Mouse (Mus musculus) forebrain, postnatal 0 days (tissue): ENCODE results near the gene Olfr976. TPM values are rescaled to one million over a fixed set of nuclear protein-coding genes. Genes with fewer than 3 reads are reported as not detected.

Experiments
- ATAC-seq: fragments of 200-750 bp; cut with Nextera tagmentation; 2 replicates; pipeline ENCODE4 v1.8.0; 2017; ENCODE audit warnings: mild to moderate bottlenecking, moderate library complexity
- DNase-seq: peaks from one replicate; pipeline ENCODE4 v3.0.0-alpha.2; 2015
- H3K27ac ChIP-seq: fragments of 300-500 bp; sonication (generic); 2 replicates; pipeline ENCODE4 v1.5.1; 2014; ENCODE audit warnings: low read depth, mild to moderate bottlenecking, antibody characterized with exemption, low read length, moderate library complexity, mixed read lengths
- H3K27me3 ChIP-seq: fragments of 300-500 bp; sonication (generic); 2 replicates; pipeline ENCODE4 v1.6.1; 2014; ENCODE audit warnings: mild to moderate bottlenecking, low read length, mixed read lengths; ENCODE audit not compliant: insufficient read depth
- H3K36me3 ChIP-seq: fragments of 300-500 bp; sonication (generic); 2 replicates; pipeline ENCODE4 v1.6.1; 2014; ENCODE audit warnings: mild to moderate bottlenecking, moderate library complexity; ENCODE audit not compliant: insufficient read depth
- H3K4me1 ChIP-seq: fragments of 300-500 bp; sonication (generic); 2 replicates; pipeline ENCODE4 v1.6.1; 2014; ENCODE audit warnings: antibody characterized with exemption; ENCODE audit not compliant: insufficient read depth
- H3K4me2 ChIP-seq: fragments of 300-500 bp; sonication (generic); 2 replicates; pipeline ENCODE4 v1.6.1; 2014; ENCODE audit warnings: low read depth, mild to moderate bottlenecking, moderate library complexity
- H3K4me3 ChIP-seq: fragments of 300-500 bp; sonication (generic); 2 replicates; pipeline ENCODE4 v1.5.1; 2014; ENCODE audit warnings: low read depth, low read length, mixed read lengths
- H3K9ac ChIP-seq: fragments of 300-500 bp; sonication (generic); 2 replicates; pipeline ENCODE4 v1.6.1; 2014; ENCODE audit warnings: mild to moderate bottlenecking
- H3K9me3 ChIP-seq: fragments of 300-500 bp; sonication (generic); 2 replicates; pipeline ENCODE4 v1.6.1; 2016; ENCODE audit warnings: low read length
- CTCF ChIP-seq: sonication (generic); IDR thresholded peaks from 2 replicates; pipeline ENCODE4 v1.5.1; 2016; ENCODE audit warnings: antibody characterized with exemption, control low read depth, low read depth
- WGBS: fragments of 180-500 bp; shearing (Covaris S2); extraction: QIAGEN DNeasy Blood & Tissue Kit; methylation state at CpG from one replicate; pipeline ENCODE4 v1.1.7; 2014; 5-methylcytosine and 5-hydroxymethylcytosine counted together
- polyA plus RNA-seq: library from polyadenylated mRNA; unstranded; fragments of >200 nt; fragmentation: Nextera tagmentation; extraction: Ambion mirVana; gene quantifications from 2 replicates; pipeline ENCODE4 v1.2.1, GENCODE M21; 2015
- total RNA-seq: library from RNA; depleted of rRNA; stranded (reverse); fragments of >200 nt; gene quantifications from 2 replicates; pipeline ENCODE4 v1.2.3, GENCODE M21; 2014; rRNA removed

Gene Olfr976
- total and polyA plus RNA-seq, 2 experiments from 2014 or later = not detected

DNA sequence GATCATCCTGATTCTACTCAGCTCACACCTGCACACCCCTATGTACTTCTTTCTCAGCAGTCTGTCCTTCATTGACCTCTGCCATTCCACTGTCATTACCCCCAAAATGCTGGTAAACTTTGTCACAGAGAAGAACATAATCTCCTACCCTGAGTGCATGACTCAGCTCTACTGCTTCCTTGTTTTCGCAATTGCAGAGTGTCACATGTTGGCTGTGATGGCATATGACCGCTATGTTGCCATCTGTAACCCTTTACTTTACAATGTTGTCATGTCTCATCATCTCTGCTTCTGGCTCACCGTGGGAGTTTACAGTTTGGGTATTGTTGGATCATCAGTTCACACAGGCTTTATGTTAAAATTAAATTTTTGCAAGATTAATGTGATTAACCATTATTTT lies 51.0 kb downstream of the Olfr976 start:
- WGBS = 89% methylated on average over 3 of the region's 3 CpGs
- Histone ChIP-seq H3K9me3 (no peaks in the 10 kb centered on the region), H3K36me3 (no peaks in the 10 kb centered on the region), H3K4me2 (no peak overlapping the region), H3K27me3 (no peaks in the 10 kb centered on the region), H3K9ac (no peak overlapping the region), H3K27ac (no peak overlapping the region), H3K4me3 (no peak overlapping the region), H3K4me1 (no peaks in the 10 kb centered on the region)
- TF ChIP-seq CTCF = no peak
- DNase-seq (no peak), ATAC-seq (no peak)

DNA sequence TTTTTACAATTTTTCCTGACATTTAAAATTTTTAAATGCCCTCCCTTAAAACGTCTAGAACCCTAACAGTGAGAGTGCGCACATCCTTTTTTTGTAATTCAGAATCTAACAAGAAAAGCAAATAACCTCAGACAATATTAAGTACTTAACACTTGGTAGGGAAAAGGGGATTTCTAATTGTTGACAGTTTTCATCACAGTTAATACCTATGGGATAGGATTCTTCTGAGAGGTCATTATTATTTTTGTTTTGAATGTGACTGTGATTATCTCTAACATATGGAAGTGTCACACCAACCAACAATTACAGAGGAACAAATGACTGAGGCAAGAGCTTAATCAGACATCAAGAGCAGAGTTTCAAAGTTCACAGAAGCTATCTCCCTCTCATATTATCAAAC lies 53.9 kb downstream of the Olfr976 start, which contains the start of gene Olfr229:
TSS of gene Olfr229 (plus strand) at position 301 of the 400 bp plus-strand sequence.
- Histone ChIP-seq H3K36me3 (no peaks in the 10 kb centered on the region), H3K27me3 (no peaks in the 10 kb centered on the region), H3K4me2 (no peak within 1 kb of the TSS), H3K9ac (no peak within 1 kb of the TSS), H3K4me3 (no peak within 1 kb of the TSS), H3K9me3 (no peaks in the 10 kb centered on the region), H3K27ac (no peak within 1 kb of the TSS), H3K4me1 (no peaks in the 10 kb centered on the region)
- TF ChIP-seq CTCF = no peak
- no peak for DNase-seq
- 75% methylated on average over 2 of the region's 2 CpGs for WGBS
- no peak for ATAC-seq

DNA sequence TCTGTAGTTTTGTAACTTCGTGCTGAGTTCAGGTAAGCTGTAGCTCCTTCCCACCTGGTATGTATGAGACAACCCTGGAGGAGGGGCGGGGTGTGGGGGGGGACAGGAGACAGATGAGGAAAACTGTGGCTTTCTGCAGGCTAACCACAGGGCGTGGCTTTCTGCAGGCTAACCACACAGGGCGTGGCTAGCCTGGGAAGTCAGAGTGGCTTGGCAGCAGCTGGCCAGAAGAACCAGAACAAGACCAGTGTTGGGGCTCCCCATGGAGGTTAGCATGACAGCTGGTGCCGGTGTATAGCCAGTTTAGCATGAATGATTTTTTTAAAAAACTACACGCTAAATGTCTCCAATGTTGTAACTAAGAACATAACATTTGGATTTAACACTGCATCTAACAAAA lies 55.8 kb downstream of the Olfr976 start:
- Histone ChIP-seq H3K4me2 (no peak overlapping the region), H3K36me3 (no peaks in the 10 kb centered on the region), H3K4me1 (no peaks in the 10 kb centered on the region), H3K9me3 (no peaks in the 10 kb centered on the region), H3K27me3 (no peaks in the 10 kb centered on the region), H3K4me3 (no peak overlapping the region), H3K27ac (no peak overlapping the region), H3K9ac (no peak overlapping the region)
- no peak for ATAC-seq
- no peak for TF ChIP-seq CTCF
- DNase-seq = no peak
- WGBS = 85% methylated on average over 6 of the region's 6 CpGs

Other genes starting within 250 kb of the Olfr976 start
- gene Olfr965, start 249.8 kb downstream of the Olfr976 start, total RNA-seq = not detected in 2 replicates
- not detected in 2 replicates for gene Olfr965, start 249.8 kb downstream of the Olfr976 start, polyA plus RNA-seq
- not detected in 2 replicates for gene Olfr150, start 230.2 kb downstream of the Olfr976 start, total RNA-seq
- gene Olfr150, start 230.2 kb downstream of the Olfr976 start, polyA plus RNA-seq = not detected in 2 replicates
- gene Olfr967, start 214.9 kb downstream of the Olfr976 start, total RNA-seq = not detected in 2 replicates
- not detected in 2 replicates for gene Olfr967, start 214.9 kb downstream of the Olfr976 start, polyA plus RNA-seq
- gene Olfr968, start 177.9 kb downstream of the Olfr976 start, total RNA-seq = not detected in 2 replicates
- gene Olfr968, start 177.9 kb downstream of the Olfr976 start, polyA plus RNA-seq = not detected in 2 replicates
- gene Olfr969, start 170.2 kb downstream of the Olfr976 start, total RNA-seq = not detected in 2 replicates
- gene Olfr969, start 170.2 kb downstream of the Olfr976 start, polyA plus RNA-seq = not detected in 2 replicates
- not detected in 2 replicates for gene Olfr970, start 152.3 kb downstream of the Olfr976 start, total RNA-seq
- gene Olfr970, start 152.3 kb downstream of the Olfr976 start, polyA plus RNA-seq = not detected in 2 replicates
- gene Olfr971, start 124.3 kb downstream of the Olfr976 start, total RNA-seq = not detected in 2 replicates
- gene Olfr971, start 124.3 kb downstream of the Olfr976 start, polyA plus RNA-seq = not detected in 2 replicates
- gene Olfr972, start 94.7 kb downstream of the Olfr976 start, total RNA-seq = not detected in 2 replicates
- gene Olfr972, start 94.7 kb downstream of the Olfr976 start, polyA plus RNA-seq = not detected in 2 replicates
- gene Olfr229, start 53.8 kb downstream of the Olfr976 start, total RNA-seq = not detected in 2 replicates
- gene Olfr229, start 53.8 kb downstream of the Olfr976 start, polyA plus RNA-seq = not detected in 2 replicates
- not detected in 2 replicates for gene Olfr974, start 23.6 kb downstream of the Olfr976 start, total RNA-seq
- not detected in 2 replicates for gene Olfr974, start 23.6 kb downstream of the Olfr976 start, polyA plus RNA-seq
- 0.15 TPM in 1 of 2 replicates, not detected in the other for gene Olfr975, start 9.1 kb downstream of the Olfr976 start, total RNA-seq
- gene Olfr975, start 9.1 kb downstream of the Olfr976 start, polyA plus RNA-seq = not detected in 2 replicates
- gene Olfr978, start 31.0 kb upstream of the Olfr976 start, total RNA-seq = not detected in 2 replicates
- not detected in 2 replicates for gene Olfr978, start 31.0 kb upstream of the Olfr976 start, polyA plus RNA-seq
- not detected in 2 replicates for gene Olfr979, start 42.3 kb upstream of the Olfr976 start, total RNA-seq
- gene Olfr979, start 42.3 kb upstream of the Olfr976 start, polyA plus RNA-seq = not detected in 2 replicates
- gene Olfr980, start 48.4 kb upstream of the Olfr976 start, total RNA-seq = not detected in 2 replicates
- gene Olfr980, start 48.4 kb upstream of the Olfr976 start, polyA plus RNA-seq = not detected in 2 replicates
- gene Olfr981, start 60.3 kb upstream of the Olfr976 start, total RNA-seq = not detected in 2 replicates
- gene Olfr981, start 60.3 kb upstream of the Olfr976 start, polyA plus RNA-seq = not detected in 2 replicates
- not detected in 2 replicates for gene Olfr982, start 112.7 kb upstream of the Olfr976 start, total RNA-seq
- gene Olfr982, start 112.7 kb upstream of the Olfr976 start, polyA plus RNA-seq = not detected in 2 replicates
- not detected in 2 replicates for gene Olfr983, start 132.5 kb upstream of the Olfr976 start, total RNA-seq
- gene Olfr983, start 132.5 kb upstream of the Olfr976 start, polyA plus RNA-seq = not detected in 2 replicates
- gene Olfr984, start 153.1 kb upstream of the Olfr976 start, total RNA-seq = not detected in 2 replicates
- gene Olfr984, start 153.1 kb upstream of the Olfr976 start, polyA plus RNA-seq = not detected in 2 replicates
- not detected in 2 replicates for gene Olfr985, start 169.1 kb upstream of the Olfr976 start, total RNA-seq
- gene Olfr985, start 169.1 kb upstream of the Olfr976 start, polyA plus RNA-seq = not detected in 2 replicates
- gene Tmem225, start 187.0 kb upstream of the Olfr976 start, total RNA-seq = not detected in 2 replicates
- gene Tmem225, start 187.0 kb upstream of the Olfr976 start, polyA plus RNA-seq = not detected in 2 replicates
- gene Olfr986, start 219.8 kb upstream of the Olfr976 start, total RNA-seq = not detected in 2 replicates
- not detected in 2 replicates for gene Olfr986, start 219.8 kb upstream of the Olfr976 start, polyA plus RNA-seq
- 9.3 and 9.8 TPM in 2 replicates for gene Zfp202, start 231.2 kb upstream of the Olfr976 start, total RNA-seq
- 3.7 and 6.6 TPM in 2 replicates for gene Zfp202, start 231.2 kb upstream of the Olfr976 start, polyA plus RNA-seq